Mouse (Mus musculus) small intestine, adult 2 months (tissue): ENCODE data around the gene Selenom. TPM values are rescaled to one million over a fixed set of nuclear protein-coding genes. Genes with fewer than 3 reads are reported as not detected.

ENCODE experiments used
- H3K27ac ChIP-seq: fragments of 200-500 bp; 2 replicates; pipeline ENCODE4 v1.5.1; 2012; ENCODE audit warnings: low read depth, low read length, control low read depth, inconsistent platforms; ENCODE audit not compliant: insufficient read depth
- H3K27me3 ChIP-seq: fragments of 200-500 bp; 2 replicates; pipeline ENCODE4 v1.6.1; 2012; ENCODE audit warnings: mild to moderate bottlenecking, moderate library complexity, low read length, inconsistent platforms; ENCODE audit not compliant: control insufficient read depth, insufficient read depth
- H3K36me3 ChIP-seq: fragments of 200-500 bp; 2 replicates; pipeline ENCODE4 v1.6.1; 2012; ENCODE audit warnings: mild to moderate bottlenecking, low read length, control low read depth, inconsistent platforms; ENCODE audit not compliant: control insufficient read depth, insufficient read depth
- H3K4me1 ChIP-seq: fragments of 200-500 bp; 2 replicates; pipeline ENCODE4 v1.6.1; 2012; ENCODE audit warnings: low read length, inconsistent platforms, mixed read lengths; ENCODE audit not compliant: control insufficient read depth, insufficient read depth, insufficient read length
- H3K4me3 ChIP-seq: fragments of 200-500 bp; 2 replicates; pipeline ENCODE4 v1.5.1; 2012; ENCODE audit warnings: low read depth, mild to moderate bottlenecking, control low read depth, inconsistent platforms, low read length, moderate library complexity
- CTCF ChIP-seq: fragments of 200-500 bp; IDR thresholded peaks from 2 replicates; pipeline ENCODE4 v1.5.1; 2012; ENCODE audit warnings: low read depth, mild to moderate bottlenecking, control low read depth, inconsistent platforms, low read length, moderate library complexity, mixed read lengths; ENCODE audit not compliant: insufficient replicate concordance, insufficient read length; ENCODE audit errors: extremely low read depth
- POLR2A ChIP-seq: fragments of 200-500 bp; IDR thresholded peaks from 2 replicates; pipeline ENCODE4 v1.6.1; 2012; ENCODE audit warnings: low read depth, mild to moderate bottlenecking, control low read depth, inconsistent platforms, low read length, moderate library complexity
- WGBS: fragments of 180-500 bp; shearing (Covaris S2); methylation state at CpG from one replicate; pipeline ENCODE4 v1.1.7; 2018; 5-methylcytosine and 5-hydroxymethylcytosine counted together
- polyA plus RNA-seq: library from polyadenylated mRNA; depleted of rRNA; stranded (reverse); fragments of >200 nt; gene quantifications from 2 replicates; pipeline ENCODE4 v1.2.3, GENCODE M21; 2012

The Selenom gene
- polyA plus RNA-seq, 1 experiment: 174 TPM

- 65% methylated on average over 4 of the region's 4 CpGs for WGBS
- Histone ChIP-seq H3K27me3 (peaks cover 6% of the 10 kb centered on the region), H3K4me3 (no peak overlapping the region), H3K27ac (no peak overlapping the region; the same call in 1 of the 2 replicates), H3K4me1 (peaks cover 7% of the 10 kb centered on the region), H3K36me3 (peaks cover 23% of the 10 kb centered on the region)
- TF ChIP-seq POLR2A (no peak), CTCF (no peak)
These were observed 4.7 kb downstream of the Selenom start for GRCm38 (mm10) chr11:3519051-3519726.

GRCm38 (mm10) chr11:3519756-3520398 lies 5.4 kb downstream of the Selenom start:
- Histone ChIP-seq H3K4me3 (no peak overlapping the region), H3K4me1 (peaks cover 6% of the 10 kb centered on the region), H3K36me3 (peaks cover 30% of the 10 kb centered on the region), H3K27ac (no peak overlapping the region; the same call in 1 of the 2 replicates), H3K27me3 (peaks cover 6% of the 10 kb centered on the region)
- WGBS: 75% methylated on average over 11 of the region's 11 CpGs
- TF ChIP-seq CTCF: no peak
- TF ChIP-seq POLR2A: no peak

GRCm38 (mm10) chr11:3520919-3521318 lies 6.4 kb downstream of the Selenom start:
- TF ChIP-seq POLR2A: no peak
- TF ChIP-seq CTCF: no peak
- H3K4me1 ChIP-seq: peaks cover 6% of the 10 kb centered on the region
- WGBS: 86% methylated on average over 14 of the region's 14 CpGs
- no peak overlapping the region for H3K4me3 ChIP-seq
- peaks cover 6% of the 10 kb centered on the region for H3K27me3 ChIP-seq
- H3K36me3 ChIP-seq: peaks cover 40% of the 10 kb centered on the region
- no peak overlapping the region for H3K27ac ChIP-seq

GRCm38 (mm10) chr11:3521339-3522224 lies 7.1 kb downstream of the Selenom start:
- H3K27me3 ChIP-seq: peaks cover 5% of the 10 kb centered on the region
- TF ChIP-seq CTCF: no peak
- no peak for TF ChIP-seq POLR2A
- H3K4me1 ChIP-seq: peaks cover 6% of the 10 kb centered on the region
- no peak overlapping the region for H3K27ac ChIP-seq
- no peak overlapping the region for H3K4me3 ChIP-seq
- 88% methylated on average over 23 of the region's 23 CpGs for WGBS
- peaks cover 44% of the 10 kb centered on the region for H3K36me3 ChIP-seq

- TF ChIP-seq POLR2A: no peak
- TF ChIP-seq CTCF: no peak
- H3K4me1 ChIP-seq: peaks cover 5% of the 10 kb centered on the region
- H3K36me3 ChIP-seq: peaks cover 47% of the 10 kb centered on the region
- no peaks in the 10 kb centered on the region for H3K27me3 ChIP-seq
- no peak overlapping the region for H3K27ac ChIP-seq
- H3K4me3 ChIP-seq: no peak overlapping the region
- WGBS: 92% methylated on average over 17 of the region's 17 CpGs
These were observed 8.0 kb downstream of the Selenom start for GRCm38 (mm10) chr11:3522285-3523000.

GRCm38 (mm10) chr11:3523840-3524582 lies 9.5 kb downstream of the Selenom start:
- 91% methylated on average over 7 of the region's 7 CpGs for WGBS
- no peak overlapping the region for H3K4me3 ChIP-seq
- TF ChIP-seq POLR2A (no peak), CTCF (no peak)
- H3K4me1 ChIP-seq: no peaks in the 10 kb centered on the region
- H3K36me3 ChIP-seq: peaks cover 58% of the 10 kb centered on the region
- H3K27me3 ChIP-seq: no peaks in the 10 kb centered on the region
- no peak overlapping the region for H3K27ac ChIP-seq
